Mouse (Mus musculus) hindbrain, embryonic 16.5 days (tissue): ENCODE results near the gene Kctd20. TPM values are rescaled to one million over a fixed set of nuclear protein-coding genes. Genes with fewer than 3 reads are reported as not detected.

Experiments used
- ATAC-seq: fragments of 200-750 bp; cut with Nextera tagmentation; 2 replicates; pipeline ENCODE4 v1.8.0; 2017; ENCODE audit warnings: moderate TSS enrichment, moderate library complexity
- H3K27ac ChIP-seq: fragments of 300-500 bp; sonication (generic); 2 replicates; pipeline ENCODE4 v1.5.1; 2014; ENCODE audit warnings: low read depth, mild to moderate bottlenecking, control low read depth, low read length, moderate library complexity
- H3K27me3 ChIP-seq: fragments of 300-500 bp; sonication (generic); replicated peaks from 2 replicates; pipeline ENCODE4 v1.6.1; 2014; ENCODE audit warnings: low read length; ENCODE audit not compliant: control insufficient read depth, insufficient read depth
- H3K36me3 ChIP-seq: fragments of 300-500 bp; sonication (generic); 2 replicates; pipeline ENCODE4 v1.6.1; 2014; ENCODE audit warnings: mild to moderate bottlenecking, low read length, moderate library complexity, mixed read lengths; ENCODE audit not compliant: control insufficient read depth, insufficient read depth
- H3K4me1 ChIP-seq: fragments of 300-500 bp; sonication (generic); 2 replicates; pipeline ENCODE4 v1.6.1; 2014; ENCODE audit warnings: low read depth, low read length; ENCODE audit not compliant: control insufficient read depth, insufficient read depth
- H3K4me2 ChIP-seq: fragments of 300-500 bp; sonication (generic); 2 replicates; pipeline ENCODE4 v1.6.1; 2014; ENCODE audit warnings: mild to moderate bottlenecking, low read length, control low read depth, moderate library complexity
- H3K4me3 ChIP-seq: fragments of 300-500 bp; sonication (generic); 2 replicates; pipeline ENCODE4 v1.5.1; 2014; ENCODE audit warnings: mild to moderate bottlenecking, low read length, control low read depth, moderate library complexity
- H3K9ac ChIP-seq: fragments of 300-500 bp; sonication (generic); 2 replicates; pipeline ENCODE4 v1.6.1; 2014; ENCODE audit warnings: low read depth, mild to moderate bottlenecking, control low read depth, low read length, moderate library complexity
- H3K9me3 ChIP-seq: fragments of 300-500 bp; sonication (generic); 2 replicates; pipeline ENCODE4 v1.6.1; 2014; ENCODE audit warnings: mild to moderate bottlenecking, low read length, moderate library complexity; ENCODE audit not compliant: control insufficient read depth
- WGBS: fragments of 180-500 bp; shearing (Covaris S2); extraction: QIAGEN DNeasy Blood & Tissue Kit; methylation state at CpG from one replicate; pipeline ENCODE4 v1.1.7; 2014; 5-methylcytosine and 5-hydroxymethylcytosine counted together
- polyA plus RNA-seq: library from polyadenylated mRNA; unstranded; fragments of >200 nt; fragmentation: Nextera tagmentation; extraction: Ambion mirVana; gene quantifications from 2 replicates; pipeline ENCODE4 v1.2.1, GENCODE M21; 2015

Kctd20 gene
- polyA plus RNA-seq, 1 experiment from 2014 or later: 76.5 TPM

- no peak for ATAC-seq
- H3K36me3 ChIP-seq: no peaks in the 10 kb centered on the region
- 91% methylated on average over 7 of the region's 7 CpGs for WGBS
- no peak within 1 kb of the TSS for H3K4me3 ChIP-seq
- H3K4me1 ChIP-seq: no peaks in the 10 kb centered on the region
- H3K9me3 ChIP-seq: no peaks in the 10 kb centered on the region
- no peak within 1 kb of the TSS for H3K9ac ChIP-seq
- H3K4me2 ChIP-seq: no peak within 1 kb of the TSS
- no peak within 1 kb of the TSS for H3K27ac ChIP-seq
- no peaks in the 10 kb centered on the region for H3K27me3 ChIP-seq
Observed at GRCm38 (mm10) chr17:28943740-28944139, 8.0 kb upstream of the Kctd20 start, which contains the start of gene Pxt1. Gene Pxt1 (minus strand): TSS chr17:28943840.

GRCm38 (mm10) chr17:28944481-28944880 lies 7.3 kb upstream of the Kctd20 start:
- no peaks in the 10 kb centered on the region for H3K4me1 ChIP-seq
- no peaks in the 10 kb centered on the region for H3K27me3 ChIP-seq
- H3K27ac ChIP-seq: no peak overlapping the region
- H3K36me3 ChIP-seq: no peaks in the 10 kb centered on the region
- no peak overlapping the region for H3K9ac ChIP-seq
- no peak overlapping the region for H3K4me2 ChIP-seq
- no peak for ATAC-seq
- 97% methylated on average over 7 of the region's 7 CpGs for WGBS
- H3K4me3 ChIP-seq: no peak overlapping the region
- H3K9me3 ChIP-seq: no peaks in the 10 kb centered on the region

GRCm38 (mm10) chr17:28947011-28947939 lies 4.5 kb upstream of the Kctd20 start:
- peaks cover 7% of the 10 kb centered on the region for H3K4me1 ChIP-seq
- ATAC-seq: no peak
- no peak overlapping the region for H3K4me3 ChIP-seq
- no peak overlapping the region for H3K27ac ChIP-seq
- H3K4me2 ChIP-seq: no peak overlapping the region
- no peak overlapping the region for H3K9ac ChIP-seq
- H3K9me3 ChIP-seq: no peaks in the 10 kb centered on the region
- H3K36me3 ChIP-seq: no peaks in the 10 kb centered on the region
- 92% methylated on average over 19 of the region's 19 CpGs for WGBS
- H3K27me3 ChIP-seq: no peaks in the 10 kb centered on the region

DNA sequence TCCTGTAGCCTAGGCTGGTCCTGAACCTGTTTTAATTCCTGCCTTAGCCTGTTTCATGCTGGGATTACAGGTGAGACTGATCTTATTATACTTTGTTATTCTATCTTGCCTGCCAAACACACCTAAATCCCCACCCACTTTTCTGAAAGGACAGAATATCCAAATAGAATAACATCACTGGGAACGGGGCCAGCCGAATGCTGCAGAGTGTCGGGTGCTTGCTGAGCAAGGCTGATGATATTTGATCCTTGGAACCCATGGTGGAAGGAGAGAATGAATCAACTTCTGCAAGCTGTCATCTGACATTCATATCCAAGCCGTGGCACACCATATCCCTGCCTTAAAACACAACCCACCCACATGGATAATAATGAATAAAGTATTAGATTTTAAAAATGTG lies 3.1 kb upstream of the Kctd20 start:
- no peaks in the 10 kb centered on the region for H3K36me3 ChIP-seq
- H3K4me3 ChIP-seq: no peak overlapping the region
- H3K9ac ChIP-seq: no peak overlapping the region
- WGBS: 70% methylated on average over 4 of the region's 4 CpGs
- no peak overlapping the region for H3K4me2 ChIP-seq
- no peak overlapping the region for H3K27ac ChIP-seq
- H3K4me1 ChIP-seq: peaks cover 10% of the 10 kb centered on the region
- no peaks in the 10 kb centered on the region for H3K27me3 ChIP-seq
- no peaks in the 10 kb centered on the region for H3K9me3 ChIP-seq
- ATAC-seq: no peak

DNA sequence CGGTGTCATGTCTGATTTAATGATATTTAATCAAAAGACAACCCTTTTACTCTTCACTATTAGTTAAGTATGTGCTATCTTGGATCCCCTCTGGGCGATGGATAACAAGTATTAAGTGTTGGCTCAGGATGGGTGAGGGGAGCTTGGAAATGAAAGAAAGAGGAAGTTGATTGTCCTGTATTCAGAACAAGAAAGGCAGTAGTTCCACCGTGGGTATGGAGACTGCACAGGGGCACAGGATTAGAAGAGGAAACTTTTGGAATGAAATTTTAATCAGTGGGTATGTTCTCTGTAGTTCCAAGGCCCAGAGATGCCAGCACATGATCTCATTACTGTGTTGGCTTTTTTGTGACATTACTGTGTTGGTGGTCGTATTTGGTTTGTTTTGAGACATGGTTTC lies 999 bp upstream of the Kctd20 start:
- Histone ChIP-seq H3K4me3 (no peak overlapping the region), H3K36me3 (no peaks in the 10 kb centered on the region), H3K9ac (no peak overlapping the region), H3K4me2 (no peak overlapping the region), H3K27ac (no peak overlapping the region), H3K9me3 (no peaks in the 10 kb centered on the region), H3K27me3 (no peaks in the 10 kb centered on the region), H3K4me1 (peaks cover 19% of the 10 kb centered on the region)
- no peak for ATAC-seq
- 73% methylated on average over 4 of the region's 4 CpGs for WGBS

GRCm38 (mm10) chr17:28953251-28953650 lies 1.5 kb downstream of the Kctd20 start:
- ATAC-seq: no peak
- Histone ChIP-seq H3K9ac (peak overlapping the region; percentile 92), H3K9me3 (no peaks in the 10 kb centered on the region), H3K4me1 (peaks cover 19% of the 10 kb centered on the region), H3K4me3 (peak overlapping the region; percentile 76), H3K4me2 (peak overlapping the region; percentile 62), H3K27ac (peak overlapping the region; percentile 96), H3K36me3 (no peaks in the 10 kb centered on the region), H3K27me3 (no peaks in the 10 kb centered on the region)
- 22% methylated on average over 9 of the region's 9 CpGs for WGBS

DNA sequence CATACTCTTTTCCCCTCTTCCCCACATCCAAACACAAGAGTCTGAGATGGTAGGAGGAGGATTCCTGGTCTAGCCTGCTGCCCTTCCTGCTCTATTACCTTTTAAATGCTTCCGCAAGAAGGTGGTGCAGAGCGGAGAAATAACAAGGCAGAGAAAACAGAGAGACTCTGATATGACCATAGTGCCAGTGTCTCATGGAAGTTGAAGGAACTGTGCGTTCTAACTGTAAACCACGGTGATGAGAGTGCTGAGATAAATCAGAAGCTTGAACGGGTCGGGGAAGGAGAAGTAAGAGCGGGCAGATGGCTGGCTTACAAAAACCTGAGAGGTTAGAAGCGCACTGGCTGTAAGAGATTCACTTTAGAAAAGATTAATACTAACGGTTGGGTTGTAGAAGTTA lies 2.7 kb downstream of the Kctd20 start:
- H3K9ac ChIP-seq: no peak overlapping the region
- no peaks in the 10 kb centered on the region for H3K27me3 ChIP-seq
- H3K27ac ChIP-seq: no peak overlapping the region
- no peaks in the 10 kb centered on the region for H3K9me3 ChIP-seq
- H3K36me3 ChIP-seq: no peaks in the 10 kb centered on the region
- peaks cover 19% of the 10 kb centered on the region for H3K4me1 ChIP-seq
- H3K4me3 ChIP-seq: no peak overlapping the region
- no peak for ATAC-seq
- 95% methylated on average over 9 of the region's 9 CpGs for WGBS
- H3K4me2 ChIP-seq: no peak overlapping the region; the same call in 1 of the 2 replicates

GRCm38 (mm10) chr17:28960597-28960996 lies 8.8 kb downstream of the Kctd20 start:
- 80% methylated on average over 10 of the region's 10 CpGs for WGBS
- no peaks in the 10 kb centered on the region for H3K9me3 ChIP-seq
- ATAC-seq: no peak
- no peak overlapping the region for H3K9ac ChIP-seq
- no peak overlapping the region for H3K4me3 ChIP-seq
- peaks cover 33% of the 10 kb centered on the region for H3K36me3 ChIP-seq
- no peaks in the 10 kb centered on the region for H3K4me1 ChIP-seq
- no peak overlapping the region for H3K27ac ChIP-seq
- no peaks in the 10 kb centered on the region for H3K27me3 ChIP-seq
- no peak overlapping the region for H3K4me2 ChIP-seq

GRCm38 (mm10) chr17:28961596-28961995 lies 9.8 kb downstream of the Kctd20 start:
- no peaks in the 10 kb centered on the region for H3K27me3 ChIP-seq
- no peak overlapping the region for H3K4me3 ChIP-seq
- no peak overlapping the region for H3K4me2 ChIP-seq
- no peaks in the 10 kb centered on the region for H3K9me3 ChIP-seq
- no peak for ATAC-seq
- WGBS: 84% methylated on average over 10 of the region's 10 CpGs
- peaks cover 42% of the 10 kb centered on the region for H3K36me3 ChIP-seq
- H3K27ac ChIP-seq: no peak overlapping the region
- no peaks in the 10 kb centered on the region for H3K4me1 ChIP-seq
- H3K9ac ChIP-seq: no peak overlapping the region
